Mouse (Mus musculus): ENCODE results near the gene Odf2. TPM values are rescaled to one million over a fixed set of nuclear protein-coding genes. Genes with fewer than 3 reads are reported as not detected.

Odf2 gene
- polyA plus RNA-seq, 1 experiment from 2014 or later = 39.5 TPM

DNA sequence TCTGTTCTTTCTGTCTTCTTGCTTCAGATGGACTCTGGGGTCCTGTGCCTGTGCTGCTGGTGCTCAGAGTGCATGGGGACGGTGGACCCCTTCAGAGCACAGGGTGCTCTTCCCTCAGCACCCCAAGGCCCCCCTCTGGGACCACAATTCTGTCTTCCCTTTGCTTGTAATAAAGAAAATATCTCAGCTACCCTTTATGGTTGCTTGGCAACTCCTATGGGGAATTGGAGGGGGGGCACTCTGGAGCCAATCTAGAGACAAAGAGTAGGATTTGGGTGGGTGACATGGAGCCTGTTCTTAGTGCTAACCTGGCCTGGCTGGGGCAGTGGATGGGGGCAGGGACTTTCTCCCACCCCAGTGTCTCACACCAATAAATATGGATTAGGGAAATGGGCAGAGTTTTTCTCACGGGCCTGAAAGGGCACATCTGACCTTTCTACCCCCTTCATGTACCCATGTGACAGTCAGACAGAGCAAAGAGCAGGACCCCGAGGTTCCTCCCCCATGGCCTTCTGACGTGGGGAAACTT lies 36.0 kb upstream of the Odf2 start:
- H3K27me3 ChIP-seq = peaks cover 24% of the 10 kb centered on the region
- no peak overlapping the region for H3K27ac ChIP-seq
- ATAC-seq (ENCODE audit: low read depth) (no peak), DNase-seq (no peak)
- no peaks in the 10 kb centered on the region for H3K9me3 ChIP-seq (replicated peaks)
- peaks cover 12% of the 10 kb centered on the region for H3K4me1 ChIP-seq (replicated peaks)
- H3K36me3 ChIP-seq = no peaks in the 10 kb centered on the region
- H3K4me3 ChIP-seq (replicated peaks) = no peak overlapping the region
- no peak overlapping the region for H3K9ac ChIP-seq
- WGBS (ENCODE audit: insufficient replicate concordance) = 47% methylated on average over 4 of the region's 4 CpGs
- H3K4me2 ChIP-seq = no peak overlapping the region

DNA sequence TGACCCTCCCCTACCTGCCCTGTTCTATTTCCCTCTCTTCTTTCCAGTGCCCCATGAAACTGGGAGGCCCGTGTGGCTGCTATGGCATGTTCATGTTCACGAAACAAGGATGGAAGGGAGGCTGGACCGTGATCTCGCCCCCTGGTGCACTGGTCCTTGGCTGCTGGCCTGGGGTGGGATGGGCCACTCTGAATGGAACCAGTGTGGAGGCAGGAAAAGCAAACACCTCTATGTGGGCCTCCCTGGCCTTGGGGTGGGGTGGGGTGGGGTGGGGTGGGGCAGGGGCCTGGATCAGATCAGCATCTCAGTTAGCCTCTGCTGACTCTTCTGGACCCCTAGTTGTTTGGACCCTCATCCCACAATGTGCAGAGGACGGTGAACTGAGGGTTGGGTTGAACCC lies 35.3 kb upstream of the Odf2 start:
- DNase-seq = no peak

DNA sequence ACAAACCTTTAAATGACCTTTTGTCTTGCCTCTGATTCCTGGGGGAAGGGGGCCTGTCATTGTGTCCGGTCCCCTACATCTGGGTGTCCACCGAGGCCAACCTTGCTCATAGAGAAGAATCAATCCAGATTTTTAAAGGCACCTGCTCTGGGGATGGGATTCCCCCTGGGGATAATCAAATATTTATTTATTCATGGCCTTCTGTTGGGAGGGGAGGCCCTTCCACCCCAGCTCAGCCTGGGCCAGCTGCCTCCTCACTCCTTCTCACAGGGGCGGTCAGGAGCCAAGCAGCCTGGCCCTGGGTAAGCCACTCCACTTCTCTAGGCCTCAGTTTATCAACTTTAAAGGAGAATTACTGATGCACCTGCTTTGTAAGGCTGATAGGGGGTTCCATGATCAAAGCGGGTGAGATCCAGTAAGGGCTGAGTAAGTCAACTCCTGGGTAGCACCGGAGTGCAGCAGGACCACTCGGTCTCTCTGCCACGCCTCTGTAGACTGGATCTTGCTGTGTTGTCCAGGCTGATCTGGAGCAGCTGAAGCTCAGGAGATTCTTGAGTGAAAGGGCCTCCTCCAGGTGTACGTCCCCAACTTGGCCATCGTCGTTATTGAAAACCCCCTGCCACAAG lies 33.3 kb upstream of the Odf2 start:
- Histone ChIP-seq H3K9ac (no peak overlapping the region), H3K27me3 (peaks cover 25% of the 10 kb centered on the region), H3K4me3 (replicated peaks) (no peak overlapping the region), H3K4me2 (no peak overlapping the region), H3K4me1 (replicated peaks) (peaks cover 8% of the 10 kb centered on the region), H3K36me3 (no peaks in the 10 kb centered on the region), H3K9me3 (replicated peaks) (no peaks in the 10 kb centered on the region), H3K27ac (no peak overlapping the region)
- ATAC-seq (ENCODE audit: low read depth) (no peak), DNase-seq (no peak)
- WGBS (ENCODE audit: insufficient replicate concordance) = 70% methylated on average over 10 of the region's 10 CpGs

More for the DNA sequence above, 35.3 kb upstream of the Odf2 start:
- peaks cover 12% of the 10 kb centered on the region for H3K4me1 ChIP-seq (replicated peaks)
- H3K9me3 ChIP-seq (replicated peaks) = no peaks in the 10 kb centered on the region
- H3K27ac ChIP-seq = no peak overlapping the region
- 54% methylated on average over 5 of the region's 5 CpGs for WGBS (ENCODE audit: insufficient replicate concordance)
- no peak overlapping the region for H3K4me3 ChIP-seq (replicated peaks)
- ATAC-seq (ENCODE audit: low read depth) = no peak
- no peaks in the 10 kb centered on the region for H3K36me3 ChIP-seq
- H3K4me2 ChIP-seq = no peak overlapping the region
- H3K27me3 ChIP-seq = peaks cover 28% of the 10 kb centered on the region
- H3K9ac ChIP-seq = no peak overlapping the region

DNA sequence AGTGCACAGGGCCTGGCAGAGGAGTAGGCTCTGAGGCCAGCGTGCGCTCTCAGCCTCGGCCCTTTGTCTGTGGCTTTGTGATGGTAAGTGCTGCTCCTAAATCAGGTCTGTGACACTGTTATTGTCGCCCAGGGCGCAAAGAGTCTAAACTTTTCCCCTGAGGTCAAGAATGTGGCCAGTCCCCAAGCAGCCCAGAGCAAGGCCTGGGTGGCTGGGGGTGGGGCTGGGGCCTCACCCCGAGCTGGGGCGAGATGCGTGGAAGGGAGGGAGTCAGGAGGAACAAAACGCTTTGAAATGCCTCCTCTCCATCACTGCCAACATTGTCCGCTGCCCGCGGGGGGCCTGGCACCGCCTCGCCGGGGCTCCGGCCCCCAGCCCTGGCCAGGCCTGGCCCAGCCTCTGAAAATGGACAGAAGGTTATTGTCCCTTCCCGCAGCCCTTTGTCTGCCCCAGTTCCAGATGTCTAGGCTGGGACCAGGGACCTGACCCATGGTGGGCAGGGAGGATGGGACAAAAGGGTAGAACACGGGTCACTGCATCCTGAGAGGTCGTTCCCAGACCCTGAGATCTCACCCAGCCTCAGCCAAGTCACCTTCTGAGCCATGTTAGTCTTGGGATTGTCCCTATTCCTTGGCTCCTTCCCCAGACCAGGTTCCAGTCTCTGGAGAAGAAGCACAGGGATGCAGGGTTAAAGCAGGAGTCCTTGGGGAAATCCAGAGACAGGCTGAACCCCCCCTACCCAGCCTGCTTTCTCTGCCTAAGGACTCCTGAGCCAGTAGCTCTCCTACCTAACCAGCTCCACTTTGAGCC lies 32.4 kb upstream of the Odf2 start:
- H3K4me3 ChIP-seq (replicated peaks) = no peak overlapping the region
- H3K9me3 ChIP-seq (replicated peaks) = no peaks in the 10 kb centered on the region
- peaks cover 8% of the 10 kb centered on the region for H3K4me1 ChIP-seq (replicated peaks)
- no peak overlapping the region for H3K4me2 ChIP-seq
- peaks cover 25% of the 10 kb centered on the region for H3K27me3 ChIP-seq
- H3K27ac ChIP-seq = no peak overlapping the region
- H3K9ac ChIP-seq = no peak overlapping the region
- DNase-seq (no peak), ATAC-seq (ENCODE audit: low read depth) (no peak)
- H3K36me3 ChIP-seq = no peaks in the 10 kb centered on the region
- WGBS (ENCODE audit: insufficient replicate concordance) = 42% methylated on average over 19 of the region's 19 CpGs

DNA sequence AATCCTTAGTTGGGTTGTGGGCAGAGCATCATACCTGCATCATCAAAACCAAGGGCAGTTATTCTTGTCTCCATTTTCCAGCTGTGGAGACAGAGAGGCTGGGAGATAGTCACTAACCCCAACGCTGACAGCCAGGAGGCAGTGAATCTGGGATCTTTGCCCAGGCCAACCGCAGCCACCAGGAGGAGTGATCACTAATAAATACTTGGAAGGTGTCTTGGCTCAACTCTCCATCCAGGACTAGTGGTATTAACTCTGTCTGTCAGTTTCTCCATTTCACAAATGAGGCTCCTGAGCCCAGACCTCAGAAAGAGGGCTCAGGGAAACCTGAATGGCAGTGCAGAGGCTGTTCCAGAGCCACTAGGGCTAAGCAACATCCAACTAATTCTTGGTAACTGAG lies 31.7 kb upstream of the Odf2 start:
- peaks cover 25% of the 10 kb centered on the region for H3K27me3 ChIP-seq
- H3K36me3 ChIP-seq = no peaks in the 10 kb centered on the region
- DNase-seq (no peak), ATAC-seq (ENCODE audit: low read depth) (no peak)
- H3K27ac ChIP-seq = no peak overlapping the region
- WGBS (ENCODE audit: insufficient replicate concordance) = 45% methylated on average over 2 of the region's 2 CpGs
- peaks cover 8% of the 10 kb centered on the region for H3K4me1 ChIP-seq (replicated peaks)
- H3K9ac ChIP-seq = no peak overlapping the region
- no peak overlapping the region for H3K4me3 ChIP-seq (replicated peaks)
- no peak overlapping the region for H3K4me2 ChIP-seq
- H3K9me3 ChIP-seq (replicated peaks) = no peaks in the 10 kb centered on the region

DNA sequence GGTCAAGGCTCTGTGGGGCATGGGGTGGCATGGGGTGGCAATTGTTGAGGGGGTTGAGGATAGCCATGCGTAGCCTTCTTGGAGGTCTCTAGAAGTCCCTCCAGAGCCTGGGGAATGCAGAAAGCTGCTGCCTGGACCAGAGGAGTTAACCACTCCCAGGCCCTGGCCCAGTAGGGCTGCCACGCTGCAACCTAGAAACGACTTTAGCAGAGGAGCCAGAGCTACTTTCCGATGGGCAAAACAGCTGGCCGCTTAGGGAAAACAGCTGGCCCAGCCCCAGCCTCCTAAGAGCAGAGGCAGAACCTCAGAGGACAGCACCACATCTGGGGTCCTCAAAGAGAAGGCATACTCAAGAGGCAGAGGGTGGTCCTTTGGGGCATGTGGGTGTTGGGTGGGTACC lies 31.1 kb upstream of the Odf2 start:
- no peak overlapping the region for H3K4me3 ChIP-seq (replicated peaks)
- 60% methylated on average over 5 of the region's 5 CpGs for WGBS (ENCODE audit: insufficient replicate concordance)
- peaks cover 8% of the 10 kb centered on the region for H3K4me1 ChIP-seq (replicated peaks)
- no peak overlapping the region for H3K27ac ChIP-seq
- H3K36me3 ChIP-seq = no peaks in the 10 kb centered on the region
- no peak for ATAC-seq (ENCODE audit: low read depth)
- H3K9me3 ChIP-seq (replicated peaks) = no peaks in the 10 kb centered on the region
- no peak overlapping the region for H3K9ac ChIP-seq
- no peak for DNase-seq
- H3K4me2 ChIP-seq = no peak overlapping the region
- peaks cover 25% of the 10 kb centered on the region for H3K27me3 ChIP-seq

DNA sequence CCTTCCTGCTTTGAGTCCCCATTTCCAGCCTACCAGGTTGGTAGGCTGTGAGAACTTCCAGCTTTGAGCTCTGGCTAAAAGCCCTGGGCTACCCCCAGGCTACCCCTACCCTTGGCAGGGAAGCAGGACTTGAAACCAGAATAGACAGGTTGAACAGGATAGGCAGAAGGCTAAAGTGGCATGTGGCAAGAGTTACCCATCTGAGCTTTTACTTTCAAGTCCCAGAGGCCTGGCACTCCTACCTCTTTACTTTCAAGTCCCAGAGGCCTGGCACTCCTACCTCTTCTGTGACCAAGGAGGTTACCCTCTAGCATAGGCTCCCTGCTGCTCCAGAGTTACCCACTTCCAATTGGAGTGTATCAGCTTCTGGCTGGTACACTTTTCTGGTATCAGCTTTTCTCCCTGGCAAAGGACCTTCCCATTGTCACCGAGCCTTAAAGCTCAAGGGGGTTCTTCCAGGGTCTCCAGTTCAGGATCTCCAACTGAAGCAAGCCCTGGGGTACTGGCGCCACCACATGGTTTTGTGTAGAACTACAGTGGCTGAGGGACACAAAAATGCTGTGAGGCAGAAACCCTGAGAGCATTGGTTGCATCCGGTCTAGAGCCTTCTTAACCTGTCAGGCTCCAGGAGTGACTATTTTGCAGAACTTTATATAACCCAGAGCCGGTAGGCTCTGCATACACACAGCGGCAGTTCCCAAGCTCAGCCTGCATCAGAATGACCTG lies 30.1 kb upstream of the Odf2 start:
- DNase-seq (peak; percentile 38), ATAC-seq (ENCODE audit: low read depth) (no peak)
- no peak overlapping the region for H3K4me2 ChIP-seq
- peaks cover 31% of the 10 kb centered on the region for H3K27me3 ChIP-seq
- 6% methylated on average over 5 of the region's 5 CpGs for WGBS (ENCODE audit: insufficient replicate concordance)
- H3K9me3 ChIP-seq (replicated peaks) = no peaks in the 10 kb centered on the region
- H3K9ac ChIP-seq = no peak overlapping the region
- no peaks in the 10 kb centered on the region for H3K36me3 ChIP-seq
- H3K4me3 ChIP-seq (replicated peaks) = no peak overlapping the region
- H3K4me1 ChIP-seq (replicated peaks) = 0 out of 2 replicates have a peak, but pooled peaks cover 2% of the 10 kb centered on the region
- H3K27ac ChIP-seq = no peak overlapping the region

DNA sequence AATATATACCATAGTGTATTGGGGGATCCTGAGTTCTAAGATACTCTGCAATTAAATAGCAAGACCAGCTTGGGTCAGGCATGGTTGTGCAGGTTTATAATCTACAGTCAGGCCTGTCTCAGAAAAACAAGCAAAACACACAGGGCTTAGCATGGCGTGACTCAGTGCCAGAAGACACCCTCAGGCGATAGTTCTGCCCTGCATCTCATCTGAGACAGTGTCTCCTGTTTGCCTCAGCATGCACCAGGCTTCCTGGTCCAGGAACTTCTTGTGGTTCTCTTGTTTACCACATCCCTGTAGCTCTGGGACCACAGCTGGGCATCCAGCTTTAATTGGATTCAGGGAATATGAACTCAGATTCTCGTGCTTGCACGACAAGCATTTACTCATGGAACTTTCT lies 23.9 kb upstream of the Odf2 start:
- no peak overlapping the region for H3K4me3 ChIP-seq (replicated peaks)
- H3K27me3 ChIP-seq = peaks cover 14% of the 10 kb centered on the region
- no peak overlapping the region for H3K27ac ChIP-seq
- no peaks in the 10 kb centered on the region for H3K36me3 ChIP-seq
- DNase-seq = no peak
- no peaks in the 10 kb centered on the region for H3K9me3 ChIP-seq (replicated peaks)
- H3K4me2 ChIP-seq = no peak overlapping the region
- no peak for ATAC-seq (ENCODE audit: low read depth)
- H3K4me1 ChIP-seq (replicated peaks) = peaks cover 21% of the 10 kb centered on the region
- WGBS (ENCODE audit: insufficient replicate concordance) = 62% methylated on average over 4 of the region's 4 CpGs
- H3K9ac ChIP-seq = no peak overlapping the region

DNA sequence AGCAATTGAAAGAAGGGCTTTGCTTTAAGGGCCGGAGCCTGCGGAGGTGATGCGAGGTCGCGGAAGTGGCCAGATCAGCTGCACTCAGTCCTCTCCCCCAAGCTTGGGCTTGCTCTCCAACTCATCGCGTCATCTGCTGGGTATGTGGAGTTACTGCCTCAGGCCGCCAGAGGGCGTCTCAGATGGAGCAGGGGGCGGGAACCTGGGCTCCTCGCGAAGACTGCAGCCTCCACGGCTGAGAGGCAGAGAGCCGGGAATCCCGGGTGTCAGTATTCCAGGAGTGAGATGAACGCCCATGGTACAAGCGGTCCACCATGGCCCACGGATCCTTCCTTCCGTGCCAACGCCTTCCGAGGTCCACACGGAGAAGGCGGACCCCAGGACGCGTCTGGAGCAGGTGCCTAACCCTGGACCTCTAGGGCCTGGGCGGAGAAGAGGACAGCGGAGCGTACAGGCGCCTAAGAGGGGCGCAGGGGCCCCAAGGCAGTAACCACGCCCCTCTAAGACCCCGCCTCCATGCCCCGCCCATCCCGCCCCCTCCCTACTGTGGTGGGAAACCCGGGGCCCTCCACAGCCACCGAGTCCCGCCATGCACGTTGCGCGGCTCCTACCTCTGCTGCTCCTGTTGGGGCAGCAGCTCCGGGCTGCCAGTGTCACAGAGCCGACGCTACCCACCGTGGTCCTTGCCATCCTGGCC lies 19.9 kb upstream of the Odf2 start, which contains the start of gene Cercam:
Gene Cercam (plus strand): TSS at position 216 of the 697 bp plus-strand sequence.
- peaks cover 54% of the 10 kb centered on the region for H3K4me1 ChIP-seq (replicated peaks)
- WGBS (ENCODE audit: insufficient replicate concordance) = under 1% methylated on average over 43 of the region's 44 CpGs

DNA sequence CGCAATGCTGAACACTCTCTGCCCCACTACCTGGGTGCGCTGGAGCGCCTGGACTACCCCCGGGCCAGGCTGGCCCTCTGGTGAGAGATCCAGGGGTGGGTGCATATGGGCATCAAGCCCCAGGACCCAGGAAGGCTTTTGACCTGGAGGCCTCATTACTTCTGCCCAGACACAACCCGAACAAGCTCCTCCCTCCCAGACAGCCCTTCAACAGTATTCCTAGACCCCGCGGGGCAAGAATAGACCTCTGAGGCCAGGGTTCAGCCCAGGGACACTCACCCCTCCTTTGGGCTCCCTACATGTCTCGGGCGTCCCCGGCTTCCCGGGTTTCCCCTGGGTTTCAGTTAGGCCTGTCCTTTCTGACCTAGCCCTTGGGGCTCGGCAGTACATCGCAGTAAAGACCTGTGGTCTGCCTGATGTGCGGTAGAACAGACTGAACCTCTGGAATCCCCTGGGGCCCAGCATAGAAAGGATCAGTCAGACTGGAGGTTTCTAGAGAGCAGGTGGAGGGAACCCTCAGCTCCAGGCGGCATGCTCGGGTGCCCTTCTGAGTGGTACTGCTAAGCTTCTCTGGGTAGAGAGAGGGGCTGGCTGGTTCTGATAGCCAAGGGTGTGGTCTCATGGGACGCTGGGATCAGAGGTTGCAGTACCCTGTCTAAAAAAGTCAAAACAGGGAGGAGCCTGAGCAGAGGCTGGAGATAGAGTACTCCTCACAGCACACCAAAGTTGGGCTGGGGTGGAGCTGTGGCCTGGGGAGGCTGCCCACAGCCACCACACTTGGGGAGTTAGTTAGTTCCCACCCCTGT lies 19.2 kb upstream of the Odf2 start:
- peak overlapping the region; percentile 96 for H3K9ac ChIP-seq
- peak overlapping the region; percentile 93 for H3K4me3 ChIP-seq (replicated peaks)
- H3K27me3 ChIP-seq = peaks cover 6% of the 10 kb centered on the region; the same call in 1 of the 2 replicates
- peak overlapping the region; percentile 100 for H3K27ac ChIP-seq
- H3K36me3 ChIP-seq = peaks cover 42% of the 10 kb centered on the region
- no peaks in the 10 kb centered on the region for H3K9me3 ChIP-seq (replicated peaks)
- ATAC-seq (ENCODE audit: low read depth) (peak; percentile 95), DNase-seq (peak; percentile 87)
- H3K4me1 ChIP-seq (replicated peaks) = peaks cover 55% of the 10 kb centered on the region
- WGBS (ENCODE audit: insufficient replicate concordance) = 0% methylated on average over 17 of the region's 17 CpGs
- peak overlapping the region; percentile 89 for H3K4me2 ChIP-seq

More for the DNA sequence above, 19.9 kb upstream of the Odf2 start, which contains the start of gene Cercam:
- Histone ChIP-seq H3K27me3 (peaks cover 6% of the 10 kb centered on the region; the same call in 1 of the 2 replicates), H3K9me3 (replicated peaks) (no peaks in the 10 kb centered on the region), H3K9ac (peak within 1 kb of the TSS; percentile 96), H3K36me3 (peaks cover 34% of the 10 kb centered on the region), H3K4me2 (peak within 1 kb of the TSS; percentile 89), H3K4me3 (replicated peaks) (peak within 1 kb of the TSS; percentile 93), H3K27ac (peak within 1 kb of the TSS; percentile 100)
- DNase-seq = peak; percentile 87
- peak; percentile 79 for ATAC-seq (ENCODE audit: low read depth)

All from liver, embryonic 13.5 days (tissue).